Mouse (Mus musculus): ENCODE measurements around the gene Dusp14. TPM values are rescaled to one million over a fixed set of nuclear protein-coding genes. Genes with fewer than 3 reads are reported as not detected.

Gene Dusp14
- polyA plus RNA-seq, 1 experiment from 2014 or later: 12.0 TPM

DNA sequence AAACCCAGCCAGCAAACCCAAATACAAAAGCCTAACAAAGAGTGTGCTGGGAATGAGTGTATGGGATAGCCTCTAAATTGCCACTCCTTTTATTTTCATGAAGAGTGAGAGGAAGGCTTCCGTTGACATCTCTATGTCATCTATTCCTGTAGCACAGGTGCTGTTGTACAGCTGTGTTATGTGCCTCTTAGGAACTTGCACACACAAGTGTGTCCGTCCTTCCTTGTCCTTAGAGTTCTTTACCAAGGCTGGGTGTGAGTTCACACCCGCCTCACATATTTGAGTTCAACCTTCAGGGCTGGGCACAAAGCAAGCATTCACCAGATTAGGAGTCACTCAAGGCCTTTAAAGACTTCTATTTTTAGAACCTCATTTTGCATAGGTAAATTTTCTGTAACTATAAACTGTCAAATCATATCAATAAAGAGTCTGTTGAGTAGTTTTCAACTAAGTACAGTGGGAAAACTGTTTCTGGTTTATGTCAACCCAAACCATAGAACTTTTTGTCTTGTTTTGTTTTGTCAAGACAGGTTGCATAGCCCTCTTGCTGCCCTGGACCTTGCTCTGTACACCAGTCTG is 5.3 kb downstream of the Dusp14 start:
- H3K27me3 ChIP-seq: peaks cover 16% of the 10 kb centered on the region; the same call in 1 of the 2 replicates
- no peak for ATAC-seq (ENCODE audit: low FRiP score, low read depth)
- no peaks in the 10 kb centered on the region for H3K36me3 ChIP-seq
- H3K4me2 ChIP-seq: no peak overlapping the region
- H3K9me3 ChIP-seq: no peaks in the 10 kb centered on the region
- peaks cover 25% of the 10 kb centered on the region for H3K4me1 ChIP-seq (replicated peaks)
- no peak overlapping the region for H3K4me3 ChIP-seq
- no peak overlapping the region for H3K9ac ChIP-seq
- no peak overlapping the region for H3K27ac ChIP-seq (replicated peaks)
- WGBS: 95% methylated on average over 3 of the region's 3 CpGs

DNA sequence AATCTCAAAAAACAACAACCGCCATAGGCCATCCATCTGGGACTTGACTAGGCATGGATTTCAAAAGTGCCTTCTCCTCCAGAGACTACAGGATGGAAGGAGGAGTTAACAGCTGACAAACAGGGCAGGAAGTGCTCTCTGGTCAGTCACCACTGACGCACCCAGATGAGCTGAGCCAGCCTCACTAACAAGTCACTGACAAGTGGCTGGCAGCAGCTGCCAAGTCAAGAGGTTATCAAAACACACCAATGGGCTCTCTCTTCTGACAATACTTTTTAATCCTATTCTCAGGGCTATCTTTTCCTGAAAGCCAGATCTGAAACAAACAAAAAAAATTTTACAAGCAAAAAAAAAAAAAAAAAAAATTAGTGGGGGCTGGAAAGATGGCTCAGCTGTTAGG is 6.3 kb downstream of the Dusp14 start:
- no peak for ATAC-seq (ENCODE audit: low FRiP score, low read depth)
- Histone ChIP-seq H3K27ac (replicated peaks) (no peak overlapping the region), H3K4me3 (no peak overlapping the region), H3K27me3 (peaks cover 15% of the 10 kb centered on the region; the same call in 1 of the 2 replicates), H3K9ac (no peak overlapping the region), H3K9me3 (no peaks in the 10 kb centered on the region), H3K4me1 (replicated peaks) (peaks cover 20% of the 10 kb centered on the region), H3K4me2 (no peak overlapping the region), H3K36me3 (no peaks in the 10 kb centered on the region)
- 62% methylated on average over 2 of the region's 2 CpGs for WGBS

DNA sequence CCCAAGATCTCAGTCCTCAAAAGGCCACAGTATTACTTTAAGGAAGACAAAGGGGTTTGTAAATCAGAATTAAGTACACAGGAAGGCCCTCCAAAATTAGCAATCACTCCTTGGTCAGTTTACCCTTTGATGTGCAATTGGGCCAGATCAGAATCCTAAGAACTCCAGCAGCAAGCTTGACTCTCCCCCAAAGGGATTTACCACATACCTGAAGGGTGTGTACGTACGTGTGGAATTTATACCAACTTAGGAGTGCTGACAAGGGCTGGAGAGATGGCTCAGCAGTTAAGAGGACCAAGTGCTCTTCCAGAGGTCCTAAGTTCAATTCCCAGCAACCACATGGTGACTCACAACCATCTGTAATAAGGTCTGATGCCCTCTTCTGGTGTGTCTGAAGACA is 7.2 kb downstream of the Dusp14 start:
- H3K4me2 ChIP-seq: no peak overlapping the region
- peaks cover 11% of the 10 kb centered on the region for H3K4me1 ChIP-seq (replicated peaks)
- peaks cover 10% of the 10 kb centered on the region; the same call in 1 of the 2 replicates for H3K27me3 ChIP-seq
- H3K9me3 ChIP-seq: no peaks in the 10 kb centered on the region
- 94% methylated on average over 2 of the region's 2 CpGs for WGBS
- no peak for ATAC-seq (ENCODE audit: low FRiP score, low read depth)
- H3K9ac ChIP-seq: no peak overlapping the region
- H3K4me3 ChIP-seq: no peak overlapping the region
- H3K27ac ChIP-seq (replicated peaks): no peak overlapping the region
- H3K36me3 ChIP-seq: no peaks in the 10 kb centered on the region

DNA sequence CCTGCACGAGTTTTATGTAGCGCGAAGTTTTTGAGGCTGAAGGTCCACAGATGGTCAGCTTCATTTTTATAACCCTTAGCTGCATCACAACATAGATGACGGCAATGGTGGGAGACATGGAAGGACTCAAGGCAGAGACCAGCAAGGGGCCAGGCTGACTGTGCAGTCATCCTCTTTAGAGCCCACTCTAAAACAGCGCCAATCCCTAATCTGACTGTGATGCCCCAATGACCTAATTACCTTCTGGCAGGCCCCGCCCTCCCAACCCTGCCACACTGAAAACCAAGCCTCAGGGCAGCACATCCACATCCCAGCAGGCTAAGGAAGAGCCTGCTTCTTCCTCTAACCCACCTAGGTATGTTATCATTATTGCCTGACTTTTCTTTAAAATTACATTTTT is 8.4 kb downstream of the Dusp14 start:
- ATAC-seq (ENCODE audit: low FRiP score, low read depth): no peak
- H3K27ac ChIP-seq (replicated peaks): no peak overlapping the region
- H3K27me3 ChIP-seq: 0 out of 2 replicates have a peak, but pooled peaks cover 4% of the 10 kb centered on the region
- no peaks in the 10 kb centered on the region for H3K9me3 ChIP-seq
- no peak overlapping the region for H3K4me2 ChIP-seq
- H3K4me3 ChIP-seq: no peak overlapping the region
- H3K36me3 ChIP-seq: no peaks in the 10 kb centered on the region
- no peak overlapping the region for H3K9ac ChIP-seq
- WGBS: 84% methylated on average over 6 of the region's 6 CpGs
- no peaks in the 10 kb centered on the region; the same call in 1 of the 2 replicates for H3K4me1 ChIP-seq (replicated peaks)

DNA sequence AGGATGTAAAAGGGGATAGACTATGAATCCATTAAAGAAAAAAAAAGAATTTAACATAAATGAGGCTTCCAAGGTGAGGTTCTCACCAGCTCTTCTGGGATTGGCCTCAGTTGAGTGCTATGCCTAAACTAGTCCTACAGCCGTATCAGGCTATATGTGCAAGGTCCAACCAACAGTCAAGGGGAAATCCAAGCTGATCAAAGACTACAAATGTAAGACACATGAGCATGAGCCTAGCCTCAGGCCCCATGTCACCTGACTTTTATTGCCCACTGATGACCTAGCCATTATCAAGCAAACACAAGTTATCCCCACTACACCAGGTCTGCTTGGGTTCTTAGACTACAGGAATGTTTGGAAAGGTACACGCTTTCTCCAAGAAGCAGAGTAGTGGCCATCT is 9.3 kb downstream of the Dusp14 start:
- H3K4me1 ChIP-seq (replicated peaks): no peaks in the 10 kb centered on the region
- no peak for ATAC-seq (ENCODE audit: low FRiP score, low read depth)
- no peaks in the 10 kb centered on the region for H3K9me3 ChIP-seq
- H3K4me2 ChIP-seq: no peak overlapping the region
- no peak overlapping the region for H3K9ac ChIP-seq
- no peaks in the 10 kb centered on the region for H3K27me3 ChIP-seq
- H3K36me3 ChIP-seq: no peaks in the 10 kb centered on the region
- no peak overlapping the region for H3K27ac ChIP-seq (replicated peaks)
- no peak overlapping the region for H3K4me3 ChIP-seq
- 96% methylated on average over 2 of the region's 2 CpGs for whole genome bisulfite sequencing

DNA sequence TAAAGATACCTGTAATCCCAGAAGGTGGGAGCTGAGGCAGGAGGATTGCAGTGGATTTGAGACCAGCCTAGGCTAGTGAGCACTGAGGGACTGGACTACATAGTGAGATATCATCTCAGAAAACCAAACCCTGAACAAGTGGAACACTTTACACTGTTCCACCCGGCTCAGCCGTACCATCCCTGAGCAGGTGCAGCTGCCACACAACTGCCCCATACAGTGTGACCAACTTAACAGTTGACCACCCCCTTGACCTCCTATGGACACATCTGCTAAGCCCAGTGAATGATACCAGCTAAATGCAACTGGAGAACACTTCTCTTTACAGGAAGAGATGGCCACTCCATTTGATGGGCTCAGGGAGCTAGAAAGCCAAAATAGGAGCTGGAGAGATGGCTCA is 11.6 kb downstream of the Dusp14 start:
- H3K4me2 ChIP-seq: no peak overlapping the region
- H3K4me1 ChIP-seq (replicated peaks): peaks cover 7% of the 10 kb centered on the region; the same call in 1 of the 2 replicates
- no peaks in the 10 kb centered on the region for H3K36me3 ChIP-seq
- no peaks in the 10 kb centered on the region for H3K27me3 ChIP-seq
- H3K4me3 ChIP-seq: no peak overlapping the region
- no peak overlapping the region for H3K27ac ChIP-seq (replicated peaks)
- no peak for ATAC-seq (ENCODE audit: low FRiP score, low read depth)
- no peaks in the 10 kb centered on the region for H3K9me3 ChIP-seq
- no peak overlapping the region for H3K9ac ChIP-seq
- 92% methylated on average over 2 of the region's 2 CpGs for WGBS

DNA sequence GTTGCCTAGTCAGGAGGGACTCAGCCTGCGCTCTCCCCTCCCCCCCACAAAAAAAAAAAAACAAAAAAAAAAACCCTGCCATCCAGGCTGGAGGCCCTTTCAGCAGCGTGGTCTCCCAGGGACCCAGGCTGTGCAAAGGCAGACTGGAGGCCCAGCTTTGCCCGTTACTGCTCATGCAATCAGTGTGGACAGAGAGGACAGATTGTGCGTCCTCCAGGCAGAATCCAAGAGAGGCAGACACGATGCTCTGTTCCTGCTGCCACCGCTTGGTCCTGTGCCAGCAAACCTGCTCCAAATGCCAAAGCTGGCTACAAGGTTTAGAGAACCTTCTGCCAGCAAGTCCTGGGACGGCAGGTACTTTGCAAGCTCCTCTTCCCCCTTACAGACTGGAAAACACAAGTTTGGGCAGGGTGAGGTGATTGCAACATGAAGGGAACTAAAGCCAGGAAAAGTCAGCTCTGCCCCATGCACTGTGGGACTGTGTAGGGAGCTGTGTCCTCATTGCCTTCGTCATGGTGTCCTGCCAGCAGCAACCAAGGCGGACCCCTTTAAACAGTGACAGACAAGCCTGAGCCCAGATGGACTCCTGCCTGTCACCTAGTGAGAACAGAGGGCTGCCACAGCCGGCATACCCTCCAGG is 15.4 kb downstream of the Dusp14 start:
- no peak overlapping the region for H3K4me2 ChIP-seq
- WGBS: 37% methylated on average over 10 of the region's 10 CpGs
- no peak overlapping the region for H3K9ac ChIP-seq
- H3K36me3 ChIP-seq: no peaks in the 10 kb centered on the region
- peak; percentile 71 for ATAC-seq (ENCODE audit: low FRiP score, low read depth)
- H3K27ac ChIP-seq (replicated peaks): 0 out of 2 replicates have a peak overlapping the region, but pooled peaks have one; percentile 46
- H3K4me3 ChIP-seq: no peak overlapping the region
- H3K27me3 ChIP-seq: no peaks in the 10 kb centered on the region
- H3K9me3 ChIP-seq: no peaks in the 10 kb centered on the region
- peaks cover 7% of the 10 kb centered on the region; the same call in 1 of the 2 replicates for H3K4me1 ChIP-seq (replicated peaks)

DNA sequence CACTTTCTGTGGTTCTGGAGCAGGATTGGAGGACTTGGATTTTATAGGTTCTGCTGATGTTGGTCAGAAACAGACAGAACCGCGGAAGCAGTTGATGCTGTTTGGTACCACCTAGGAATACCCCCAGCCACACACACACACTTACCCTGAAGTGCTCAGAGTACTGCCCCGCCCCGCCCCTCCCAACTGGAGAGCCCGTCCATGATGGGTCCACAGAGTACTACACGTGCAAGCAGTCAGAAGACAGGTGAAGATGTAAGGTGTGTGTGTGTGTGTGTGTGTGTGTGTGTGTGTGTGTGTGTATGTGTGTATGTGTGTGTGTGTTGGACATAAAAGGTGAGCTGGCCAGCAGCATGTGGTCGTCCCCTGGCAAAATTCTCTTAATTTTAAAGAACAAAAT is 16.0 kb downstream of the Dusp14 start:
- WGBS: 86% methylated on average over 7 of the region's 7 CpGs
- Histone ChIP-seq H3K9ac (no peak overlapping the region), H3K27ac (replicated peaks) (no peak overlapping the region), H3K4me3 (no peak overlapping the region), H3K4me1 (replicated peaks) (peaks cover 8% of the 10 kb centered on the region; the same call in 1 of the 2 replicates), H3K9me3 (no peaks in the 10 kb centered on the region), H3K27me3 (no peaks in the 10 kb centered on the region), H3K4me2 (no peak overlapping the region), H3K36me3 (no peaks in the 10 kb centered on the region)
- ATAC-seq (ENCODE audit: low FRiP score, low read depth): no peak

DNA sequence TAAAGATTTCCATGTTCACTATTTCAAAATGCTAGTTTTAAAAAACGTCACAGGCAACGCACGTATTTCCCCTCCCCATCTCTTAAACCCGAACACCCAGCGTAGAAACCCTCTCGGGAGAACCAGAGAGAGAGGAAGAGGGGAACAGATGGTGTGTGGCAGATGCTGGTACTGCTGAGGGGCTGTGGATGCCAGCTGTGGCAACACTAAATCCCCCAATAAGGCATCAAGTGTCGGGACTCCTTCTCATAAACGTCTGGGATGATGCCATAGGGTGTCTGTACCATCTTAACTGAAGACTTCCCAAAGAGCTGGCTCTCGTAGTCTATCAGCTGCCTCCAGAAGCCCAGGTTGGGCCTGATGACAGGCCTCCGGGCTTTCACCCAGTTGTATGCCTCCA is 20.6 kb downstream of the Dusp14 start:
- Histone ChIP-seq H3K27me3 (no peaks in the 10 kb centered on the region), H3K27ac (replicated peaks) (0 out of 2 replicates have a peak overlapping the region, but pooled peaks have one; percentile 35), H3K4me2 (no peak overlapping the region), H3K9ac (no peak overlapping the region), H3K36me3 (no peaks in the 10 kb centered on the region), H3K9me3 (no peaks in the 10 kb centered on the region), H3K4me1 (replicated peaks) (peaks cover 17% of the 10 kb centered on the region), H3K4me3 (no peak overlapping the region)
- ATAC-seq (ENCODE audit: low FRiP score, low read depth): no peak
- WGBS: 49% methylated on average over 10 of the region's 10 CpGs

DNA sequence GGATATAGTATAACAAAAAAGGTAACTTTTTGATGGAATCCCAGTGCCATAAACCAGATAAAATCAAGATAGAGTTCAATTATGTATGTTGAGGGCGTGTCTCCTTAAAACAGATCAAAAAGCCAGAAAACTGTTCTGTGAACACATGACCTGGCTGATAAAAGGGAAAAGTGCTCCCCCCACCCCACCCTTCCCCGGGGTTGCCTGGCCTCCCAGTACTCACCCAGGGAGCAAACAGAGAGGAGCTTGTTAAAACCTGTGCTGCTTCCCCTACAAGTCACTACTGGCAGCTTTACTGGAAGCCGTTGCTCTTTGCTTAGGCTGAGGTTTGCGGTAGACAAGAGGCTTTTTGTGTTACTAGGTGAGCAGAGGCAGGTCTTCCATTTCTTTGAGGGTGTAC is 21.8 kb downstream of the Dusp14 start:
- Histone ChIP-seq H3K4me3 (no peak overlapping the region), H3K36me3 (no peaks in the 10 kb centered on the region), H3K9me3 (no peaks in the 10 kb centered on the region), H3K9ac (no peak overlapping the region), H3K27ac (replicated peaks) (no peak overlapping the region), H3K4me1 (replicated peaks) (peaks cover 27% of the 10 kb centered on the region), H3K27me3 (no peaks in the 10 kb centered on the region), H3K4me2 (no peak overlapping the region)
- no peak for ATAC-seq (ENCODE audit: low FRiP score, low read depth)
- 66% methylated on average over 4 of the region's 4 CpGs for WGBS

DNA sequence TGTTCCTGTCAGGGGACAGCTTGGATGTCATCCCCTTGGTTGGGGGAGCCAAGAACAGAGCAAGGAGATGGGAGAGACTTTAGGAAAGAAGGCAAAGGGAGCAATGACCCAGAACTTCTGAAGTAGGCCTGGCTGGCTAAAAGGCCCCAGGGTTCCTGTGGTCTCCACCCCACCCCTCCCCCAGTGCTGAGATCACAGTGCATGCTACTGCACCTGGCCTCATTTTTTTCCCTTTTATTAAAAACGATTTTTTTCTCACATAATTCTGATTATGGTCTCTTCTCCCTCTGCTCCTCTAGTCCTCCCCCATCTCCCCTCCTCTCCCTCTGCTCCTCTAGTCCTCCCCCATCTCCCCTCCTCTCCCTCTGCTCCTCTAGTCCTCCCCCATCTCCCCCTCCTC is 24.1 kb downstream of the Dusp14 start:
- H3K4me3 ChIP-seq: no peak overlapping the region

DNA sequence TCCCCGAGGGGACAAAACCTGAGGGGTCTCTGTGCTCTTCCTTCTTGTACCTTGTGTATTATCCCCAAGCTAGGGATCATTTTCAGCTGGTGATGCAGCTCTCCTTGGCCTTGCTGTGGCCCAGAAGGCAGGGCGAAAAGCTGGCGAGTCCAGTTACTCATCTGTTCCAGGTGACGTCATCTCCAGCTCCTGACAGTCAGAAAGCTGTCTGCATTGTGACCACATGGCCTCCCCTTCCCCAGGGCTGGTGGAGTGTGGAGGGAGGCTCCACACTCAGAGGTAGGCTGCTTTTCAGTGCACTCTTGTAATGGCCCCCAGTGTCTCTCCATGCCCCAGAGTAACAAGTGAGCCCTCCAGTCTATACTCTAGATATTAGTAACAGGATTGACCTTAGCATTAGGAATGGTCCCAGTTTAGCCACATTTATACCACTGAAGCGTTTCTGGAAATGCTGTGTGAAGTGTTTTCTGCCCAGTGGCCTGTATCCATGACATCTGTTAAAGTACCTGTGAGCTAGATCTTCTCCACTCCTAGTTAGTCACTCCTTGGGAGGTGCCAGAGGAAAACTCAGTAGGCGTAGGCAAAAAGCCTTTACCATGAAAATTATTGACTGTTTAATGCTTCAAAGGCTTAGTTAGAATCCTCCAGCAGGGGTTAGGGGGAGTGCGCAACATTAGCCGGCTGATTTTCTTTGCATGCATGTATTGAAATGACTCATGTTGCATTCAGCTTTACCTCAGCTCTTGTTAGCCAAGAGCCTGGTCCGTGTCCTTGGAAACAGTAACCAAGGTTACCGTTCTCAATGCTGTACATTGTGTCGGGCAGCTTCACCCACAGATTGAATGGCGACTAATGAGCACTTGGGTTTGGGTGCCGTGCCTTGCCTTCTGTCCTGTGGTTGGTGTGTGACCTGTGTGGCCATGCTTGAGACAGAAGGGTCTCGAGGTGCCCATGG is 26.0 kb downstream of the Dusp14 start:
- Histone ChIP-seq H3K9ac (0 out of 2 replicates have a peak overlapping the region, but pooled peaks have one; percentile 29), H3K4me2 (peak overlapping the region; percentile 14; the same call in 1 of the 2 replicates), H3K4me3 (no peak overlapping the region), H3K27me3 (no peaks in the 10 kb centered on the region), H3K27ac (replicated peaks) (peak overlapping the region; percentile 84), H3K4me1 (replicated peaks) (peaks cover 25% of the 10 kb centered on the region), H3K9me3 (no peaks in the 10 kb centered on the region), H3K36me3 (peaks cover 8% of the 10 kb centered on the region)
- ATAC-seq (ENCODE audit: low FRiP score, low read depth): peak; percentile 88
- 19% methylated on average over 14 of the region's 14 CpGs for WGBS

More for the DNA sequence above, 24.1 kb downstream of the Dusp14 start:
- Histone ChIP-seq H3K9me3 (no peaks in the 10 kb centered on the region), H3K4me2 (no peak overlapping the region), H3K36me3 (peaks cover 5% of the 10 kb centered on the region), H3K27me3 (no peaks in the 10 kb centered on the region), H3K27ac (replicated peaks) (no peak overlapping the region), H3K9ac (no peak overlapping the region), H3K4me1 (replicated peaks) (peaks cover 27% of the 10 kb centered on the region)
- no peak for ATAC-seq (ENCODE audit: low FRiP score, low read depth)
- 43% methylated on average over 1 of the region's 1 CpGs for WGBS
